Mouse (Mus musculus) MEL-GATA-1-ER (cell line): ENCODE measurements around the gene Nova1.

Source experiments
- DNase-seq: peaks from one replicate; pipeline ENCODE4 v3.0.0-alpha.2; 2012; ENCODE audit warnings: low read depth; ENCODE audit errors: extremely low read depth

The Nova1 gene

DNA sequence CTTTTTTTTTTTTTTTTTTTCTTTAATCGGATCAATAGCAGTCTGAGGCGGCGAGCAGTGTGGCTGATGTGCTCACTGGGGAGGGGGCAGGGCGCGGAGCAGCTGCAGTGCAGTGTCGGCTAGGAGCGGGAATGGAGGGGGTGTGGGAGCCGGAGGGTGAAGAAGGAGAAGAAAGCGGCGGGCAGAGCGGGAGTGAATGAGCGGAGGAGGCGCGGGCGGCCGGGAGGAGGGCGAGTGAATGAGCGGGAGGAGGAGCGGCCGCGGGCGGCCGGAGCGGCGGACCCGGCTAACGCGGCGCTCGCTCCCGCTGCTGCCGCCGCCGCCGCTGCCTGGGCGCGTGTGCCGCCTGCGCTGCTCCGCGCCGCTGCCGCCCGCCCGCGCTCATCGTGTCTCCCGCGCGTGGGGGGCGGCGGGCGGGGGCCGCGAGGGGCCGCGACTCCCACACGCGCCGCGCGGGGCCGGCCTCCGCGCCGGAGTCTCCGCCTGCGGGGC, at the start of gene Nova1:
Gene Nova1, minus strand, starts transcription at position 74 of the 492 bp plus-strand sequence.
- DNase-seq: no peak

DNA sequence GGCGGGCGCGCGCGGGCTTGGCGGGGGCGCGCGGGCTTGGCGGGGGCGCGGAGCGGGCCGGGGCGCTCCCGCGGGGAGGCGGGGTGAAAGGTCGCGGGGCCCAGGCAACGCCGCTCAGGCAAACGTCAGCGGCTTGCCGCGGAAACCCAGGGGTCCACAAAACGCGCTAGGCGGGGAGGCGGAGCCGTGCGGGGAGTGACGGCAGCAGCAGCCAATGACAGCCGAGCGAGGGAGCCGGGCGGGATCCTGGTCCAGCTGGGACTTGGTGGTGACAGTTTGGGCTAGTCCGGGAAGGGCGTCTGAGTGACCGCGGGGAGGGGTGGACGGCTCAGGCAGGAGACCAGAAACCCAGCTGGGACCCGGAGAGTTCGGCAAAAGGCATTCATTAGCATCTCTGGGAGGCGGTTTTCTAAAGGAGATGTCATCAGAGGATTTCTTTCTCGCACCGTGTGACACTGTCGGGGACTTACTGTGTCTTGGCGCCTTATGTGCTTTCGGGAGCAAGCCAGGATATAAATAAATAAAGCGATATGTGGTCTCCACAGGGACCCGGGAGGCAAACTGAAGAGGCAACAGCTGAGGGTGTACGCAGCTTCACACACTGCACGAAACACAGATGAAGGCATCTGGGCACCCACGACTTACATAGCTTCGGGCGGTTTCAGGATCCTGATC, 756 bp upstream of the Nova1 start:
- DNase-seq: peak; percentile 71

DNA sequence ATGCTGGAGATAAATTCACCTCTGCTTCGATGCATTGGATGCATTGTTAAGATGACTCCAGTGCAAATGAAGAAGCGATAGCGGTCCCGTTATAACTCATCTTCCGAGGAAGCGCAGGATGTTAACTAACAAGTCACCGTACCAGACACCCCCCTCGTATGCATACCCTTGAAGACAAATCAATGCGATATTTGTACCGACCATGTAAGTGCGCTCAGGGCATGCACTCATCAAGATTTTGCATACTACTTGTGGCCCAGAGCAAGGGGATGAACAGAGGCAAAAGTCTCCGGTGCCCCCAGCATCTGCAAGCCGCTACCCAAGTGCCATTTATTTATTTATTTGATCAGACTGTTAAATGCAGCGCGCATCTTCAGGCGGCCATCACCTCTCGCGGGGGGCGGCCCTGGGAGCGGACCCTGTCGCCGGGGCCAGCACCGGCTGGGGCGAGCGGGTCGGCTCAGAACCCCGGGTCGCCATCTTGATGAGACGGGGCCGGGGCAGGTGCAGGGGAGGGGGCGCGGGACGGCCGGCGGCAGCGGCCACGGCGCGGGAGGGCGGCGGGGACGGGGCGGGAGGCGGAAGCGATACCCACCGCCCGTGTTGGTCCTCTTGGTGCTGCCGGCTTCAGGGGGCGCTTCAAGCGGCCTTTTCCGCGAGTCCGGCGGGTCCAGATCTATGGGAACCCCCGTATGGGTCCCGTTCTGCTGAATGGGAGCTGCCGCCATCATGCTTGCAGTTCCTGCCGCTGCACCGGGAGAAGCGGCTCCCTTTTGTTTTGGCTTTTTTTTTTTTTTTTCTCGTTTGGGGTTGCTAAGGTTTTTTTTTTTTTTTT, 491 bp downstream of the Nova1 start:
- peak; percentile 62 for DNase-seq

DNA sequence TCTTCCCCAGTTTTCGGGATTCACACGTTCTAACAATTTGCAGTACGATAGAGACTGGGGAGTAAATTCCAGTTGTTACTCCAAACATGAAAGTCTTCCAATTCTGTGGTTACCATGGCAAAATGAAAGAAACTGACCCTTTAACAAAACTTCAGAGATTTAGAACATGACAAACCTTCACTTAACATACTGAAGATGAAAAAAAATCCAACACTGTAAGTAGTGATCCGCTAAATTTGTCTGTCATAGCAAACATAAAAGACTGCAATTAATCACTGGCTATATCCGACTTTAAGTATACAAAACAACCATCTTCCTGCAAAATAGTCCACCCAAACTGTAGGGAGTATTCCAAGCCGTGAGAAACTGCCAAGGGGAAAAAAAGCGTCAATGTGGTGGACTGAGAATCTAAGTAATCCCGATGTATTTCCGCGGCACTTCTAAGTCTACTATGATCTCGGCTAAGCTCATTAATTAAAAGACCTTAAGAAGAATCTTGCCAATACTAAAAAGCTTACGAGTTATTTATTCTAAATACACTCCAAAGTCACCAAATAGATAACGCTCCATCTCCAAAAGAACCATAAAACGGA, 1.4 kb downstream of the Nova1 start:
- peak; percentile 14 for DNase-seq

DNA sequence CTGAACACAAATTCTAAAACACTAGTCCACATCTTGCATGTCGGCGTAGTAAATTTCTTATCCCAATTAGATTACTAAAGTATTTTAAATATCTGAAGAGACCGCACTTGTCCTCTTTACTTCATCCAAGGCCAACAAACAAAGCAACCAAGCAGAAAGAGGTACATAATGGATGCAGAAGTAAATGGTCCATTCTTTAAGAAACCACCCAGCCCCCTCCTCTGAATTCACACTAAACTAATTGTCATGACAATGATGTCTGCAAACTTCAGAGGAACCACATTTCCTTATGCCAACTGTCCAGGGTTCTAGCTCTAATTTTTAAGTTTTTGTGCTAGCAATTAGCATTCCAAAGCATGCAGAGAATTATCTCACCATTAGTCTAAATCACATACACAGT, 2.4 kb downstream of the Nova1 start:
- DNase-seq: no peak

DNA sequence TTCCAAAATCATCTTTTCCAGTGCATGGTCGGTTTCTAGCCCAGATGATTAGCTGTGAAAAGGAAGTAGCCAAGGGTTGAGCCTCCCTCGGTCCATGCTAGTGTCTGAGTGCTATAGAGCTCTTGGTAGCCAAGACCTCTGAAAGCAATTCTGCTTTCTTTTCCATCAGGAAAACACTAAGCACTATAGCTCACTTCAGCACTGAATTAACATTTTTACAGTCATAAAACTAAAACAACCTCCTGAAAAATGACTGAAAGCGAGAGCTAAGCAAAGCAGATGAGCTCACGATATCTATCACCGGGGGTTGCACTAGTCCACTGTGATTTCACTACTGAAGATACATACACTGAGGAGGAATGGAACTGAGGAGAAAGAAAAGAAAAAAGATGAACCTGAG, 3.0 kb downstream of the Nova1 start:
- DNase-seq: no peak

DNA sequence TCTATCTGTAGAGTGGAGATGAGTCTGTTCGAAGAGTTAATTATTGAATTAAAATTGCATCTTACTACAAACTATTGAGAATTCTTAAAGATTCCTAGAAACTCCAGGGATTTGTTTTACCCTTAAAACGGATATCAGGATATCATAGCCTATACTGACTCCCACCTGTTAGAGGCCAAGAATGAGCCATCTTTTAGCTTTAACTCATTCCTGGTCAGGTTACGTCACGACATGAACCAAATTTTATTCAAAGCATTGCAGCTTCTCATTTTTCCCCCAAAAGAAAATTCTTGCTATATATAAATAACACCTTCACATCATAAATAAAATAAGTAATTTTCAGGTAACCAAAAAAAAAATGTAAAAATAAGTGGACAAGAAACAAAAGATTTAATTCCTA, 3.9 kb downstream of the Nova1 start:
- DNase-seq: no peak

DNA sequence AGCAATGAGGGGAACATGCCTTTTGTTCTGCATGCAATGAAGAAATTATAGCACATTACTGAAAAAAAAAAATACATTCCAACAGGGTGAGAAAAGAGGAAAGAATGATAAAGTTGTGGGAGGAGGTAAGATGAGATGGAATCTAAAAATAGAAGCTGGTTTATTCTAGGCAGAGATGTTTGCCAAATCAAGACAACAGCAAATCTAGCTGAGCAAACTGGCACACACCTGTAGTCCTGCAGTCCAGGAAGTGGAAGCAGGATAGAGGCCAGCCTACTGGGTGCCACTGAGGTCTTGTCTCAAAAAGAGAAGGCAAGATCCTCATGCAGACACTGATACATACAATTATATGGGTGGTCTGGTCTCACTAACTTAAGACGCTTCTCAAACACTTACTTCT, 17.4 kb downstream of the Nova1 start:
- DNase-seq: no peak

DNA sequence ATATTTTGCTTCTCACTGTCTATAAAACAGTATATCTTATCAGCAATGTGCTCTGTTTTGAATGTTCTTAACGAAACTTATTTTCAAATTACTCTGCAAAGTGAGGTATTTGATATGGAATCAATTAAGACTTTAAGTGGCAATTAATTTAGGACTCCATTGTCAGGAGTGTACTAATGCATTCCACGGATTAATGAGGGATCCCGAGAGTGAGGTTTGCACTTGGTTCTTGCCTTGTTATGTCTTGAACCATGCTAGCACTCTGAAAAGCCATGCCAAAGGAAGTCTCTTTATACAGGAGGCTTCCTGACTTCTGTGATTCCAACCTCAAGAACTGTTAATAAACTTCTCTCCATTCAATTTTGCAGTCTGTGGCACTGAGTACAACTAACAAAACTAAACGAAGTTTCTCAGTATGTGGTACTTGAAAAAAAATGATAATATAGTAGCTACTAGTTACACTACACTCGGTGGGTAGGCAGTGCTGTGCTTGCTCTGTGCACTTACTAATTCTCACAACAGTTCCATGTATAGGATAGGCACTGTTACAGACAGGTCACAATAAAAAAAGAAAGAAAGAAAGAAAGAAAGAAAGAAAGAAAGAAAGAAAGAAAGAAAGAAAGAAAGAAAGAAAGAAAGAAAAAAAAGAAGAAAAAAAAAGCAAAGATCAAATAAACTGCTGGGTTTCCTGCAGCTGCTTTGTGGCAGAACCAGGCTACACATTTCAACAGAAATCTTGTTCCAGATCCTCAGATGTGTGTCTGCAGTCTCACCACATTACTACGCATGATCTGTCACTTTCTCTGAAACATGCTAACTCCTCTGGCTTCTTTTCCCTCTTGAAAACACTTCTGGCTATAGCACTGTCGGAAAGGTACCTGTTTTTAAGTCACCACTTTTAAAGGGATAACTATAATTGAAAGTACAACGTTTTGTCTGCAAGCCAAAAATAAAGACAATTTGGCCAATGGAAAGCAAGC, 36.1 kb downstream of the Nova1 start:
- DNase-seq: no peak

DNA sequence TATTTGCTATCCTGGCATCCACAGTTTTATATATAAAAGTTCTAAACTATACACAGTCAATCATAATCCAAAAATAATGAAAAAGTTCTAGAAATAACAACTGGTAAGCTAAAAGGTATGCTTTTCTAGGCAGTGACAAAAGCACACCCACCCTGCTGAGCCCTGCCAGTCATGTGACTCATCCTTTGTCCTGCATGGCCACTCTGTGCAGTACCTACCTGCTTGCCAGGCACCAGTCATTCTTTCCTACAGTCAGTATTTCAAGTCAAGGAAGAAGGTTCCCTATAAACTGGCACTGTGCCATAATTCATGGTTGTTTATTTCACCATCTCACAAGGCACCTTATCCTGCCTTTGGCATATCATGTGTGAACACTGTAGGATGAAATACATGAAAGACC, 37.2 kb downstream of the Nova1 start:
- DNase-seq: no peak

DNA sequence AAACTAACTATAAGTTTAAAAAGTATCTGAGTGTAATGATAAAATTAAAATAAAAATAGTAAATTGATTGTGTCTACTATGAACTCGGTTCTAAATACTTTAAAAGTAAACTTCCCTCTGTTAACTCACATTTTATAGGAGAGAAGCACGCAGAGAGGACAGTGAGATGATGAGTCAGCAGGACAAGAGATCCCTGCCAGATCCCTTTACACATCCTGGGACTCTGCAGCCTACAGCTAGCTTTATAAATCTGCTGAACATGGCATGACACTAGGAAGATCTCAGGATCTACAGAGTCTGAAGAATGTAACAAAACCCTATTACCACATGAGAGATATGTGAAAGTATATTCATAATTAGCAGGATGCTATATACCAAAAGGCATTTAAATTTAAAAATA, 37.7 kb downstream of the Nova1 start:
- DNase-seq: no peak

DNA sequence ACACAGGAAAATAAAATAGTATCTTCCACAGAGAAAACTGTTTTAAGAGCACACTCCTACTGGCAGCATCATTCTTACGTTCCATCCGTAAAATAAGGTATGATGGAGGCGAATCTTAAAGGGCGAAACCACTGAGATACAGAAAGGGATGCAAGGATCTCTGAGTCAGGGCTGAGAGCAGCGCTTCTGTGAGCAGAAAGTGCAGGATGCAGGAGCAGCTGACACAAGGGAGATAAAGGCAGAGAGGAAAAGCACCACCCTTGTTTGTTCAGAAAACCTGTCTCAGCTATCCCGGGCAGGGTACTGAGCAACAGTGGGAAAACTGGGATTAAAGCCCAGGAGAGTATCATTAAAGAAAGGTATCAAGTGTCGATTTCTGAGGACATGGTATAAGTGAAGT, 59.3 kb downstream of the Nova1 start:
- DNase-seq: peak; percentile 32

DNA sequence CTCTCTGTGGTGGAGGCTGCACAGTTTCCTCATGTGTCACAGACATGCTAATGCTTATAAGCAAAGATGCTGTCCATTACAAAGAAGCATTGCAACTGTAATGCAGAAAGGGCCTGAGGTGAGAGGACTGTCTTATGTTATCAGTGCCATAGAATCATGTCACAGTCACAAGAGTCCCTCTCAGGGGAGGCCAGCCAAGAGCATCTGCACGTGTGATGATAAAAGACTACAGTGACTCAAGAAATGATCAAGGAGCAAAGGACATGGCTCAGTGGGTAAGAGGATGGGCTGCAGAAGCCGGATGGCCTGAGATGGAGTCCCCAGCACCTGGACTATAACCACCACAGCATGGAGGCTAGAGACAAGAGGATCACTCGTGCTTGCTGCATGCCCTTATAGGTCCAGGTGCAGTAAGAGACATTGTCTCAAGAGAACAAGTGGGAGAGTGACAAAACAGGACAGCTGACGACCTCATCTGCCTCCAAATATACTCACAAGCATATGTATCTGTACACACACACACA, 64.3 kb downstream of the Nova1 start:
- no peak for DNase-seq

DNA sequence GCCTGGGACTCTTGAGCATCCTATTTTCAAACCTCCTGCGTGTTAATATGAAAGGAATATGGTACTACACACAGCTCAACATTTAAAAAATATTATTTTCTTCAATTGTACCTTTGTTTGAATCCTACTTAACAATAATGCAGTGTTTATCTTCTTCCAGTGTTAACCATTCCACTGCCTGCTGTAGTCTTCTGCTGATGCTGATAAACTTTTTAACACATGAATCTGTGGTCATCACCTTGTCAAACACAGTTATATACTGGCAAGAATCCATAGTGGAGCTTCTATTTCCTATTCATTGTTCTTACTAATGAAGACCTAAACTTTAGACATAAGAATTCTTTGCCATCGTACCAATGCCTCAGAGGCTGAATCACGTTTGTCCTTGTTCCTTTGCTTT, 65.6 kb downstream of the Nova1 start:
- no peak for DNase-seq

DNA sequence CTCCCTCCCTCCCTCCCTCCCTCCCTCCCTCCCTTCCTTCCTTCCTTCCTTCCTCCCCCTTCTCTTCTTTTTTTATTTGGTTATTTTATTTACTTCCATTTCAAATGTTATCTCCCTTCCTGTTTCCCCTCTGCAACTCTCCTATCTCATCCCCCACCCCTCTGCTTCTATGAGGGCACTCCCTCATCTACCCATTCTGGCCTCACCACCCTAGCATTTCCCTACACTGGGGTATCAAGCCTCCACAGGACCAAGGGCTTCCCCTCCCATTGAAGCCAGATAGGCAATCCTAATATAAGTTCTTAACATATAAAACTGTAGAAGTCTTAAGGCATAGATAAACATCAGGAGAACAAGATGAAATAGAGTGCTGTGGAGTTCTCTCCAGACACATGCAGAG, 85.5 kb downstream of the Nova1 start:
- no peak for DNase-seq

DNA sequence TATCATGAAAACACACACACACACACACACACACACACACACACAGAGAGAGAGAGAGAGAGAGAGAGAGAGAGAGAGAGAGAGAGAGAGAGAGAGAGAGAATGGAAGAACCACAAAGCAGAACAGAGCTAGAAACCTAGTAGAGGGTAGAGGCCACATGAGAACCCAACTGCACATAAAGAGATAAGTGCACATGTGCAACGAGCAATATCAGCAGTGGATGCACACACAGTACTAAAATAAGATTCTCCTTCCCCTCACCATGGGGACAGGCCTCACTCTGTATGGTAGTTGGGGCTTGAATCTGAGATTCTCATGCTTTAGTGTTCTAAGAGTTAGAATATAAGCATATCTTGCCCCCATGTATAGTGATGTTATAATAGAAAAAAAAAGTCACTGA, 86.8 kb downstream of the Nova1 start:
- DNase-seq: no peak

DNA sequence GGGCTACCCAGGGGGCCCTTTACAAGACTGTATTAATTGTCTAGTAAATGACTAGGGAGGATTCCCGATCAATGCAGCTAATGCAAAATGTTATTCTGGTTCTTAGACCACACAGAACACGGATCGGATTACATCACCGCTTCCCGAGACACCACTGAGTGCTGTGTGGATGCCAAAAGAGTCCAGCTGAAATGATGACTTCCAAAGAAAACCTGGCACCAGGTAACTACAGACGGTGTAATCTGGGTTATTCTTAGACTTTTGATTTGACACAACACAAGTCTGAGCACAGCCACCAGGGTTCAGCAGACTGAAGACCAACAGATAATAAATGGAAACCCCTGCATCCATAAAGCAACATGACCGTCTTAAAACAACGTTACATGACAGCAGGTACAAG, 96.8 kb downstream of the Nova1 start:
- DNase-seq: no peak

DNA sequence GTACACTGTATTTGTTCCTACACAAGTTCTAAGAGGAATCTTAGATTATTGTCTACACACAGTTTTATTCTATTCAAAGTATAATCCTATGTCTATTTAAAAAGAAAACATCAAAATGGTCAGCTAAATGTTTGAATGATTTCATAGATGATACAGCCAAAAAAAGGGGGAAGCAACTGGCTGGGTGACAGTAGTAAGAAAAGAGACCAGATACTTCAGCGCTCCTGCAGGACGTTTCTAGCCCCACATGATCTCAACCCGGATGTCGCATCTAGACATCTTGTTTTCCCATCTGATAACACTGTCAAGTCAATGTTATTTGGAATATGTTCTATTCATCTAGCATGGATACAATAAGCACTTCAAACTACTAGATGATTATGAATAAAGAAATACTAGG, 99.7 kb downstream of the Nova1 start:
- DNase-seq: peak; percentile 58

DNA sequence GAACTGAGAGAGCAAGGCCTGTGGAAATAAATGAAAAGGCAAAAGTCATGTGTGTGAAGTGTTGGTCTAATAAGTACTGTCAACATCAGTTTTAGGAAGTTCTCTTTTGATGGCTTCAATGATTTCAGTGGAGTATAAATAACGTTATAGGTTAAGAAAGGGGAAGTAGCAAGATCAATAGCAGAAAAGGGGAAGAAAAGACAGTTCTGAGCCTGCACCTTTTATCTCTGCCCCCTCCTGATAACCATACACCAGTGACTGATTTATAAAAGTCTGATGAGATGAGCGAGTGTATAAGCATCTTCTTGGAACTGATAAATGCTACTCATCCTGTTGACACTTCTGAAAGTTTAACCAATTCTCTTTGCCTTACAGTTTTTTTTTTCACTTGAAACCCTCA, 108.6 kb downstream of the Nova1 start:
- peak; percentile 79 for DNase-seq

DNA sequence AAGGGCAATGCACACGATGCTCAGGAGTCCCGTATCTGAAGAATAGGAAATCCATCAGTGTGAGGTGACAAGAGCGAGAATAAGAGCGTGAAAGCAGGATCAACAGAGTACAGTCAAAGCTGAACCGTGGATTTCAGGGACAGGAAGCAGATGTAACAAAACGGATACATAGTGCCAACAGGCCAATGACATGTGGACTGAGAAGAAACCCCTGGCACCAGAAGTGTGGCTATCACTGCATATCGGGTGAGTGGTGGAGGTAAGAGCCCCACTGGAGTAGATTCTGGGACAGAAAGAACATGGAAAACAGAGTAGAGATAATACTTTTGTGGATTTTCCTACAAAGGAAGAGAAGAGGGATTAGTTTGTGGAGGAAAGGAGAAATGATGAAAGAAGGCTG, 109.3 kb downstream of the Nova1 start:
- DNase-seq: peak; percentile 30

DNA sequence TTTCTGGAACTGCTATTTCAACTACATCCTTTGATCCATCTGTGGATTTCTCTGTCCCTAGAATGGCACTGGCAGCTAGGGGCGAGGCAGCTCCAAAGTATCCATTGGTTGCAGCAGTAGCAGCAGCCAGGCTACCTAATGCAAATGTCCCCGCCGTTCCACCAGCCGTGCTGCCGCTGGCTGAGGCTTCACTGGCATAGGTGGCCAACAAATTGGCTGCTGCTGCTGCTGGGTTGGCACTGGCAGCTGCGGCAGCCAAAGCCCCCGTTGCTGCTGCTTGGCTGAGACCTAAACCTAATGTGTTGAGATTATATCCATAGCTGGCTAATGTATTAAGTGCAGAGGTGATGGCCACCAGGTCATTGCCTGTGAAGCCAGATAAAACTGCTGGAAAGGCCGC, 118.5 kb downstream of the Nova1 start:
- no peak for DNase-seq
